Mouse (Mus musculus) cortical plate, adult 2 months (tissue): ENCODE results near the gene Gpr83. TPM values are rescaled to one million over a fixed set of nuclear protein-coding genes. Genes with fewer than 3 reads are reported as not detected.
A peak's percentile ranks its signal among the peaks of the same experiment; 100 is the strongest.
"Not testable (repeated sequence)": the region's sequence is repeated elsewhere in the genome, so short reads cannot be mapped to it uniquely, and the experiment has no call there.

Experiments
- H3K27ac ChIP-seq: fragments of 200-500 bp; 2 replicates; pipeline ENCODE4 v1.5.1; 2012; ENCODE audit warnings: low read length, control low read depth, inconsistent platforms; ENCODE audit not compliant: insufficient read depth
- H3K4me1 ChIP-seq: fragments of 200-500 bp; 2 replicates; pipeline ENCODE4 v1.6.1; 2011; ENCODE audit warnings: low read length; ENCODE audit not compliant: control insufficient read depth, insufficient read depth
- H3K4me3 ChIP-seq: fragments of 200-500 bp; 2 replicates; pipeline ENCODE4 v1.5.1; 2011; ENCODE audit warnings: mild to moderate bottlenecking, low read length, control low read depth; ENCODE audit not compliant: insufficient read depth
- CTCF ChIP-seq: fragments of 200-500 bp; IDR thresholded peaks from 2 replicates; pipeline ENCODE4 v1.5.1; 2011; ENCODE audit warnings: mild to moderate bottlenecking, control low read depth, low read length; ENCODE audit not compliant: insufficient read depth; ENCODE audit errors: extremely low read depth
- POLR2A ChIP-seq: fragments of 200-500 bp; IDR thresholded peaks from 2 replicates; pipeline ENCODE4 v1.6.1; 2011; ENCODE audit warnings: mild to moderate bottlenecking, low read length, control low read depth; ENCODE audit not compliant: insufficient read depth; ENCODE audit errors: extremely low read depth
- polyA plus RNA-seq: library from polyadenylated mRNA; depleted of rRNA; stranded (reverse); fragments of >200 nt; gene quantifications from 2 replicates; pipeline ENCODE4 v1.2.3, GENCODE M21; 2012

Gpr83 gene
- polyA plus RNA-seq, 1 experiment: 24.2 TPM

GRCm38 (mm10) chr9:14866957-14867356, 6.9 kb downstream of the Gpr83 start:
- H3K27ac ChIP-seq: no peak overlapping the region
- no peaks in the 10 kb centered on the region; the same call in 1 of the 2 replicates for H3K4me1 ChIP-seq
- no peak overlapping the region for H3K4me3 ChIP-seq
- TF ChIP-seq POLR2A (no peak), CTCF (peak; percentile 81)

DNA sequence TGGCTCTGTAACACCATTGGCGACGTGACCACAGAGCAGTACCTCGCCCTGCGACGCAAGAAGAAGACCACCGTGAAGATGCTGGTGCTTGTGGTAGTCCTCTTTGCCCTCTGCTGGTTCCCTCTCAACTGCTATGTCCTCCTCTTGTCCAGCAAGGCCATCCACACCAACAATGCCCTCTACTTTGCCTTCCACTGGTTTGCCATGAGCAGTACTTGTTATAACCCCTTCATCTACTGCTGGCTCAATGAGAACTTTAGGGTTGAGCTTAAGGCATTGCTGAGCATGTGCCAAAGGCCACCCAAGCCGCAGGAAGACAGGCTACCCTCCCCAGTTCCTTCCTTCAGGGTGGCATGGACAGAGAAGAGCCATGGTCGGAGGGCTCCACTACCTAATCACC, 8.3 kb downstream of the Gpr83 start:
- Histone ChIP-seq H3K4me1 (no peaks in the 10 kb centered on the region; the same call in 1 of the 2 replicates), H3K4me3 (no peak overlapping the region), H3K27ac (no peak overlapping the region)
- TF ChIP-seq CTCF: no peak
- TF ChIP-seq POLR2A: no peak

GRCm38 (mm10) chr9:14870377-14870776, 10.4 kb downstream of the Gpr83 start:
- no peak for TF ChIP-seq POLR2A
- TF ChIP-seq CTCF: no peak
- H3K27ac ChIP-seq: no peak overlapping the region
- H3K4me1 ChIP-seq: no peaks in the 10 kb centered on the region
- H3K4me3 ChIP-seq: no peak overlapping the region

GRCm38 (mm10) chr9:14870802-14871201, 10.8 kb downstream of the Gpr83 start:
- Histone ChIP-seq H3K4me1 (no peaks in the 10 kb centered on the region), H3K4me3 (no peak overlapping the region), H3K27ac (no peak overlapping the region)
- TF ChIP-seq CTCF (no peak), POLR2A (no peak)

GRCm38 (mm10) chr9:14871536-14871935, 11.5 kb downstream of the Gpr83 start:
- Histone ChIP-seq H3K4me3 (no peak overlapping the region), H3K27ac (no peak overlapping the region), H3K4me1 (no peaks in the 10 kb centered on the region)
- TF ChIP-seq CTCF (no peak), POLR2A (no peak)

DNA sequence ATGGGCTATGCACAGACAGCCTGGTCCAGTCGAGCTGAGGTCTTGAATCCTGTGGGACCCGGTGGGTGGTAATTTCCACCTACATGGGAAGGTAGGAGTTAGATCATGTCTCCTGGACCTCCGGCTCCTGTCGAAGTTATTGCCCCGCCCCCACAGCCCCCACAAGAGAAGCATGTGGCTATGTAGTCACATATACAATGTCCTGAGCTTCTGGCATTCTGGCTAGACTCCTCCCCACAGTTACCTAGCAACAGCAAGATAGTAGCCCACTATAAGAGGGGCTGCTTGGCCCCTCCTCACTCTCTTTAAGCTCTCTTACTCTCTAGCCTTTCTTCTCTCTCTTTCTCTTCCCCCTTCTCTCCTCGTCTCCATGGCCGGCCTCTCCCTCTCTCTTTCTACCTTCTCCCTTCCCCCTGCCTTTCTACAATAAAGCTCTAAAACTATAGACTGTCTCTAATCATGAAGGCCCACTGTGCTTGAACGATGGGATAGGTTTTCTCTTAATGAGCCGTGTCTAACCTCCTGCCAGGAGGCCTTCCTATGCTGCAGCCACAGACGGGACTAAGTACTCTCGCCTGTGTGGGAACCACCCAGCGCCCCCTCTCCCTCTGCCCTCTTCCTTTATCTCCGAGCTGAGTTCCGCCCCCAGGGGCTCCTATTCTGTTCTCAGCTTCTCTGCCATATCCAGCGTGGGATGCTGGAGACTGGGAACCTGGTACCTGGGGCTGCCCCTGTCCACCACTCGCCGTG, 12.3 kb downstream of the Gpr83 start:
- Histone ChIP-seq H3K27ac (no peak overlapping the region), H3K4me3 (no peak overlapping the region), H3K4me1 (no peaks in the 10 kb centered on the region)
- TF ChIP-seq CTCF (no peak), POLR2A (no peak)

DNA sequence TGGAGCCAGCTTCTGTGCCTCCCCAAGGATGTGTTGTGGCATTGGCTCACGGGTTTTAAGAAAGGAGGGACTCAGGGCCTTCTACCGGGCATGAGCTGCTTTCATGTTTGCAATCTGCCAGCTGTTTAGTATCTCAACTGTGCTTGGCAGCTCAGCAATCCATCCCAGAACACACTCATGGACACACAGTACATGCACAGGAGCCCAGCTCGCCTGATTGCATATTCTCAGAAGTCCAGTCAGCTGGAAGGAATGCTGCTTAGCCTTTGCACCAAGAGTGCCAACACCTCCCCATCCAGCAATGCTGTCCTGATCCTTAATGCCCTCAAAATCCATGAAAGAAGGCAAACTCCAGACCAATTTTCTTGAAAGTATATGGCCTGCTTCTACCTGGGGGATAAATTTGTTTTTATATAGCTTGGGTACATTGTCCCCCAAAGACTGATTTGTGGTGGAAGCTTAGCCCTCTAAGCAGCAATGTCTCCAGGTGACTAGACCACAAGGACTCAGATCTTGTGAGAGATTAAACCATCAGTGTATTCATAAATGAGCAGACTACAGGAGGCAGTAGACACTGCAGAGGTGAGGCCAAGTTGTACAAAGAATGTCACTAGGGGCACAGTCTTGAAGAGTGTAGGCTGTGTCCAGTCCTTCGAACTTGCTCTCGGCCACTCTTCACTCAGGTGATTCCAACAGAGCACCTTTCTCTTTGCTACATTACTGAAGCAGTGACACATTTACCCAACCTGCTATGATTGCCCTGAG, 15.9 kb downstream of the Gpr83 start:
- TF ChIP-seq CTCF (no peak), POLR2A (no peak)
- H3K4me3 ChIP-seq: no peak overlapping the region
- no peaks in the 10 kb centered on the region for H3K4me1 ChIP-seq
- no peak overlapping the region for H3K27ac ChIP-seq

DNA sequence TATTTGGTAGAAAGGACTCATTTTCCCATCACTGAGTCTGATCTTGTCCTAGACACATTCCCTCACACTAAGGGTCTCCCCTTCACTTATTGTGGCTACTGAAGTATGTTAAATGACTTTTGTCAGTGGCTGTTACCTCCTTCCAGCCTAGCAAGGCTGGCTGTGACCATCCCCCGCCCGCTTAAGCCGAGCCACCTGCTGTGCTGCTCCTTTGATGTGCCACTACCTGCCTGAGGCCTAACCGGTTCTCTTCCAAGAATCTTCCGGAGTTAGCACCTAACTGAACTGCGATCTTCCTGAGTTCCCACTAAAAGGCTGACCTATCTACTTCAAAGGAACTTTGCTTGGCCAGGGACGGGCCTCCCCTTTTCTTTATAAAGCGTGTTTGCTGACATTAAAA, 16.6 kb downstream of the Gpr83 start:
- H3K4me3 ChIP-seq, H3K27ac ChIP-seq, H3K4me1 ChIP-seq: not testable (repeated sequence)

DNA sequence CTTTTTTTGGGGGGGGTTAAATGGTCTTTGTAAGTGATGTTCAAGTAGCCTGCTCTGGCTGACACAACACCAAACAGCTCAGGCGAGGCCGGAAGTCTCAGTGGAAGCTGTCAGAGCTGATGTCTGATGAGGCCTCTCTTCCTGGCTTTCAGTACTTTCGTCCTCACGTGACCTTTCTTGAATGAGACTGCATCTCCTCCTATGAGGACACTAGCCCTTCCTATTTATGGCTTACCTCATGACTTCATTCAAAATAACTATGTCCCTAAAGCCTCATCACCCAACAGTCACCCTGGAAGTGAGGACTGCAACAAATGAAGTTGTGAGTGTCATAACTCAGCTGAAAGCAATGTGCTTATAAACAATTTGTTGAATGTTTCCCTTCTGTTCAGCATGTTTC, 24.6 kb downstream of the Gpr83 start:
- TF ChIP-seq POLR2A: no peak
- TF ChIP-seq CTCF: no peak
- Histone ChIP-seq H3K4me3 (no peak overlapping the region), H3K27ac (no peak overlapping the region), H3K4me1 (no peaks in the 10 kb centered on the region)

DNA sequence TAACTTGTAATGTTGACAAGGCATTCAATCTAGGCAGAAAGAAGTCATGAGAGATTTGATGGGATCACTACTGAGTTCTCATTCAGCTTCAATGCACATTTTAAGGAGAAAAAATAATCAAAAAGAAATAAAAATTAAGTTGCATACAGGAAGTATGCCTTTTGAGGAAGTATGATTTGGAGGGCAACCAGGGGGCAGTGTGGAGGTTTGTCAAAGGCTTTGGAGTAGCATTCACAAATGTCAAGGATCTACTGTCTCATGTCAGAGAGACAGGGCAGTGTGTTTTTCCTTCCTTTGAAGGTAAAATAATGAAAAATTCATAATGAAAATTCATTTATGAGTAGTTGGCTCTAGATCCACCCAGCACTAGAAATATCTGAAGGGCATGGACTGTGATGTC, 25.1 kb downstream of the Gpr83 start:
- TF ChIP-seq POLR2A: no peak
- H3K4me3 ChIP-seq: no peak overlapping the region
- no peak overlapping the region for H3K27ac ChIP-seq

More for the DNA sequence above, 25.1 kb downstream of the Gpr83 start:
- H3K4me1 ChIP-seq: no peaks in the 10 kb centered on the region
